Mouse (Mus musculus) liver, adult (tissue): ENCODE data around the gene Stim1.

Source experiments
- GATA4 ChIP-seq: IDR thresholded peaks from 2 replicates; pipeline ENCODE4 v1.6.1; 2014; ENCODE audit warnings: mild to moderate bottlenecking, low read length; ENCODE audit not compliant: insufficient replicate concordance

The Stim1 gene

DNA sequence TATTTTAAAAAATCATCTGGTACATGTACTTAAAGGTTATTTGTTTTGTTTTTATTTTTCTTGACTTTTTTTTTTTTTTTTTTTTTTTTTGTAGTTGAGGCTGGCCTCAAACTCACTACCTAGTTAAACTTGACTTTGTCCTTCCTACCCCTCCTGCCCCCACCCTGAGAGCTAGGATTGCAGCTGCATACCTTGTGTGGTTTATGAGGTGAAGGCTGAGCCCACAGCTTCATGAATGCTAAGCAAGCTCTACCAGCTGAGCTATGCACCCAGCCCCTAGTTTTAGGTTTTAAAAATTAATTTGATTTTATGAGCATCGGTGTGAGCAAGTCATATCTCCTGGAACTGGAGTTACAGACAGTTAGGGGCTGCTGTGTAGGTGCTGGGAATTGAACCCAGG is 7.1 kb upstream of the Stim1 start:
- TF ChIP-seq GATA4, result no peak

DNA sequence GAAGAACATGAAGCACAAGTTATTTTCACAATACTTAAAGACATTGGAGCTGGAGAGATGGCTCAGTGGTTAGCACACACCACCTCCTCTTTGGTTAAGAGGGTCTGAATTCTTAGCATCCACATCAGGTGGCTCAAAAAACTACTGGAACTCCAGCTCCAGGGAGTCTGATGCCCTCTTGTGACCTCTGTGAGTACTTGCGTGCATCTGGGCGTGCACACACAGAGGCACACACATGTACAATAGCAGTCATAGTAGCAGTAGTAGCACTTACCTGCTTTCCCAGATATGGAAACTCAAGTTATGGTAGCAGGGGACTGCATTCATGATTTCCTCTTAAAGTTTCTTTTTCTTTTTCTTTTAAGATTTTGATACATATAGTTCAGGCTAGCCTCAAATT is 4.6 kb upstream of the Stim1 start:
- TF ChIP-seq GATA4, result no peak

DNA sequence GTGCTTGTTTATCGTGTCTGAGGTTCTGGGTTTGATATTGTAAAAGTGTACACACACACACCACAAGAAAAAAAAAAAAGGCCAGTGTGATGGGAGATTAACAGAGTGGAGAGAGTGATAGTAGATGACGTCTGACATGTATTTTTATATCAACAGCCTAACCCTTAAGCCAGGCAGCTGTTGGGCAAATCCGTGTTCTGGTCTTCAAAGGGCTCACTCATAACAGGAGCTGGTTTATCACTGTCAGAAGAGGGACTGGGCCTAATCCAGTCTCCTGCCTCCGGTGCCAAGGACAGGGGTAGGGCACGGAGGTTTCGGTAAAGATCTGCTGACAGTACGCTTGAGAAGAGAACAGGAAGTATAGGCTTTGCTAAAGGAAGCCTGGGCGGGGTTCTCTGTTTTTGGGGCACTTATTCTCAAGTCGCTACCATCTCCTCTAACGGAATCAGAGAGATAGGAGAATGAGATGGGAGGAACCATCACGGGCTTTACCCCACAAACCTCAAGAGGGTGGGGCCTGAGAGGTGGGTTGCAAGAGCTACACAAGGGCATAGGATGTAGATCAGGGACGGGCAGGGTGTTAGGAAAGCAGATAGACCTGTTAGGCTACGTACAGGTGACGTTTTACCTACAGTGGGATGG is 1.1 kb upstream of the Stim1 start:
- TF ChIP-seq GATA4, result no peak

DNA sequence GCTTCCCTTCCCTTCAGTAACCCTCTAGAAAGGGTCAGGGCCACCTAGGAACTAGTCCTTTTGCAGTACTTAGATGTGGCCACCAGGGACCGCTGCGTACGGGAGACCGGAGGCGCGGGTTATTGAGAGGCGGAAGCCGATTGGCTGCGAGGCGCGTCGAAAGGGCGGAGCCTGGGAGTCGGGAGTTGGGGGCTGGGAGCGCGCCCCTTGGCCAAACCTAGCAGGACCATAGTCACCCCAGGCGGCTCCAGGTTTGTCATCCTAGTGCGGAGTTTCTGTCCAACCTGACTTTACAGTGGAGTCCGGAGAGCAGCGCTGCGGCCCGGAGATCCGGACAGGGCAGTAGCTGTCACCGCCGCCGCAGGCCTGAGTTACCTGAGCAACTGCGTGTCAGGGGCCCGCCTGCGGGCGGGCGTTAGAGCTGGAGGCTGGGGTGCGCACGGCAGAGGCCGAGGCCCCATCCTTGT is 460 bp upstream of the Stim1 start:
- no peak for TF ChIP-seq GATA4

DNA sequence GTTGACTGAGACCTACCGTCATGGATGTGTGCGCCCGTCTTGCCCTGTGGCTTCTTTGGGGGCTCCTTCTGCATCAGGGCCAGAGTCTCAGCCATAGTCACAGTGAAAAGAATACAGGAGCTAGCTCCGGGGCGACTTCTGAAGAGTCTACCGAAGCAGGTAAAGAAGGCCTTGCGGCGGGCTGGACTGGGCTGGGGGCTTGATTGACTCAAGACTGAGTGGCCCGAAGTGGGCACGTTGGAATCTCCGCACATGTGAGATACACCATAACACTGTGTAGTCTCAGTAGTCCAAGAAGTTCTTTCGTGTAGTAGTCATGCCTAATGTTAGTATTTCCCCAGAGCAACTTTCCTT is 766 bp downstream of the Stim1 start:
- no peak for TF ChIP-seq GATA4

DNA sequence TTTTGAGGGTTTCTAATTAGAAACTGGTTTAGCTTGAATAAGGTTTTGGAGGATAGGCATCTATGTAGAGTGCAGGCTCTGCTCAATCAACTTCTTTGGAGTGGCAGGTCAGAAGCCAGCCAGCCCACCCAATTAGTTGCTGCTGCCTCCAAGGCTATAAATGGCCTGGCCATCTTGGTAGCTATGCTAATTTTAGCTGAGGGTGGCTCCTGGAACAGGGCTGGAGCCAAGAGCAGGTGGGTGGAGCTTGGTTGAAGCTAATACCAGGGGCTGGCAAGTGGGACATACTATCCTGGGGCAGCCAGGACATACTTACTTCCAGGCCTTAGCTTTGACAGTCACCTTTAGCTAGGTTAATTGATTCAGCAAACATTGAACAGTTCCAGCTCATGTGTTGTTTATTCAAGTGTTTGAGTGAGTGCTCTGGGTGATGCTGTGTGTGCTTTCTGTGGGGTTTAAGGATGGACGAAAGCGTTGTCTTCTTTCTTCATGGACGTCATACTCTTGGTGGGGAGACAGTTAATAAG is 4.9 kb downstream of the Stim1 start:
- TF ChIP-seq GATA4, result no peak

DNA sequence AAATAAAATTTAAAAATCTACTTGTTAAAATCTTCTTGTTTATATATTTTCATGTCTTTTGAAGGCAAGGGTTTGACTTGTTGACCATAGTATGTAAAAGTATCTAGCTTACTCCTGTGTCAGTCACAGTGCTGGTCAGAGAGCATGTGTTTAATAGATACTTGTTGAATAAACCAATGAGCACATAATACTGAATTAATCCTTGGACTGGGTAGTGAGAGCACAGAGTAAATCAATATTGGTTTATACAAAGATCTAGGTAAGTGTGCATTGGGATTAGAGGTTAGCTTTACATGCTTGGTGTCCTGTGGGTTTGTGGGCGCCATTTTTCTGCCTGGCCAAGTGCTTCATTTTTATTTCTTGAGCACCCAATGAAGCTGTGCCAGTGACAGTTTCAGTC is 13.8 kb downstream of the Stim1 start:
- TF ChIP-seq GATA4, result no peak

DNA sequence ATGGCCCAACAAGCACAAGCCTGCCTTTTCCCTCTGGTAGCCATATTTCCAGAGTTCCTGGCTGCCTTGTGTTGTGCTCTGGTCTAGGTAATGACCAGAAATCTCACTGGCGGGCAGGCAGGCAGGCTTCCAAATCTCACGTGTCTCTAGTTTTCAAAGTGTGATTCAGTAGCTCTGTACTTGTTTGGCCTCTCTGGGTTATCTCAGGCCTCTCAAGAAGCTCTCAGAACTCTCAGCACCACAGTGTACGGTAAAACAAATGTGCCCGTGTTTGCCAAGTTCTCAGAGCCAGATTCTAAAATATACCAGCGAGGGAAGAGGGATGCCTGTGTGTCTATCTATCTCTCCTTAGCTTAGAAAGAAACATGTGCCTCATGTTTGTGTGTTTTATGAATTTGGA is 14.7 kb downstream of the Stim1 start:
- no peak for TF ChIP-seq GATA4

DNA sequence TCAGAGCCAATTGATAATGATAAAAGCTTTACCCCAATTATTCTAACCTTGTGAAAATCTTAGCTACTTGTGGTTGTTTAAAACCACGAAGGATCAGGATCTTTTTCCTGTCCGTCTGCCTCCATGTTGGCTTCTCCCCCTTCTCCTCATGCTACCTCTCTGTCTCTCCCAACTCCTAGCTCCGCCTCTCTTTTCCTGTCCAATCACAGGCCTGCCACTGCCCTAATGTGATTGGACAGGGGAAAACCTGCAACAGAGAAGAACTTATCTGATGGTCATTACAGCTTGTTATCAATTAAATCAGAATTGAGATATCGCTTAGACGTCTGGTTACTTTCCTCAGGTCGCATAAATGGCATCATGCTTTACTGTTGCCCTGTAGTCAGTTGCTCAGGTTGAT is 21.9 kb downstream of the Stim1 start:
- TF ChIP-seq GATA4, result no peak

DNA sequence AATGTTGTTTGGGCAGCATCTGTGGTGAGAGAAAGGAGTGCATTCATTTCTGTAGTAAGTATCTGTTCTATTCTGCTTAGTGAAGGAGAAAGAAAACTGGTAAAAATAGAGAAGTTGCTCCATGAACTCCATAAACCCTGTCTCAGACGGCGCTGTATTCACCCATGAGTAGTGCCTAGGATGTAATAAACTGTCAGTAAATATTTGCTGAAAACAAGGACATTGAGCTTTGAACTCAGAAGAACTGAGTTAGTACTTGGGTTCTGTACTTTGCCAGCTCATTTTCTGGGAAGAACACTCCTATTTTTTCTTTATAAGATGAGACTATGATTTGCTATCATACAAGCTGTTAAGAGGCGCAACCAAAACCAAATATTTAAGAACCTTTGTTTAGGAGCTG is 24.6 kb downstream of the Stim1 start:
- no peak for TF ChIP-seq GATA4

DNA sequence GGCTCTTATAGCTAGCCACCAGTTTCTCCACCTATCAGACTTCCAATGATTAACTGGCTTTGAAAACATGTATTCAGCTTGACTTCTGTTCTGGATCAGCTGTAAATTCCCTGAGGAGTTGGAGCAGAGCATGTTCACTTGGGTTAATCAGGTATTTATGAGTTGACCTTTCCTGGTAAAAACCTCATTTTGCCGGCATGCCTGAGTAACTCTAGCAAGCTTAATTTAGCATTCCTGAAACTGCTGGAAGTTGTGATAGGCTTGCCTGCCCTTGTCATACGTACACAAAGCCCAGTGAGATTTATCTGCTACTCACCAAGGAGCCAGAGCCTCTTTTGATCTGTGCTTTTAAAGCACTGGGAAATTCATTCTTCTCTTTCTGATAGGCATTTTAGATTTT is 25.6 kb downstream of the Stim1 start:
- no peak for TF ChIP-seq GATA4

DNA sequence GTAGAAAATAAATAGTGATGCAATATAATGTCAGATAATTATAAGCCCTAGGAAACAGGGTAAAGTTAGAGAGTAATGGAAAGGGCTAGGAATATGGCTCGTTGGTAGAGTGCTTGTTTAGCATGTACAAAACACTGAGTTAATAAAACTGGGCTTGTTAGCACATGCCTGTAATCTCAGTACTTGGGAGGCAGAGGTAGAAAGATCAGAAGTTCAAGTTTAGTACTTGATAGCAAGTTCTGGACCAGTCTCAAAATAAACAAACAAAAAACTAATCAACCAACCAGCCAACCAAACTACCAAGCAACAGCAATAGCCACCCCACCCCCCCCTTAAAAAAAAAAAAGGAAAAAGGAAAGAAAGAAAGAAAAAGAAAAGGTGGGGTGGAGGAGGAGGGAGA is 33.2 kb downstream of the Stim1 start:
- no peak for TF ChIP-seq GATA4

DNA sequence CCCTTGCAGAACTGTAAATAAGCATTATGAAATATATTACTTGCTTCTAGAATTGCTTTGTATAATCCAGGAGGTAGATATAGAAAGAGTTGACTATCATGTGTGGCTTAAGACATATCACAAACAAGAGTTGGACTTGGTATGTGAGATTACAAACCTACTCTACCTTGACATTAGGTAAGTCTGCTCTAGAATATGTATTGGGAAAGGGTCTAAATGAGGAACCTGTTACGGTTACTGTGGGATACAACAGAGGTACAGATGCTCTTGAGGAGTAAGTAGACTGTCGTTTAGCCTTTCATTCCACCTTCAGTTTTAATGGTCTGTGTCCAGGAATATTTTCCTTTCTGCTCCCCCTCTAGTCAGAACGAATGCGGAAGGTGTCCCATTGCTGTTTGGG is 34.9 kb downstream of the Stim1 start:
- no peak for TF ChIP-seq GATA4

DNA sequence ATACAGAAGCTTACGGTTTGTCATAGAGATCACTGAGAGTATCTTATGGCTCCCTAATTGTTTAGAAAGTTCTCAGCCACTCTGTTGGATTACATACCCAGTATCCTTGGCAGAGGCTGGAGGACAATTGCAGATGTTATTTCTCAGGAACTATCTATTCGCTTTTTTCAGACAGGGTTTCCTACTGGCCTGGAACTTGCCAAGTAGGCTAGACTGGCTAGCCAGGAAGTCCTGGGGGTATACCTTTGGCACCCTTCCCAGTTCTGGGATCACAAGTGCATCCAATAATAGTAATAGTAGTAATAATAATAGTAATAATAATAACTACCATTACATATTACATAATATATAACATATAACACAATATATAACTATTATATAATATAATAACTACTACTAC is 38.0 kb downstream of the Stim1 start:
- no peak for TF ChIP-seq GATA4

DNA sequence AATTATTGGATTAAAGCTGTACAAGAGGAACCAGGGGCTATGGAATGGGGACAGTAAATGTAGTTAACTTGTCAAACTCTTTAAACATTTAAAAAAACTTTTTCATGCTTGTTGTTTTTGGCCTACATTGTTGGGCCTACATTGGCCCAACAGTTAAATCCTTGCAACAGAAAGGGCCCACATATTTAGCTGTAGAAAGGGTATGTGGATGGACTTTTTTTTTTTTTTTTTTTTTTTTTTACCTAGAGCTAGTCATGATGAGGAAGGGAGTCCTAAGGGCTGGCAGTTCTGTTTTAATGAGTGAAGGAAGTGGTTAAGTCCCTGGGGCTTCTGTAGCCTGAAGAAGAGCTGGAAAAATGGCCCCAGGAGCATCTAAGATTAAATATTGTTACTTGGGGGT is 42.7 kb downstream of the Stim1 start:
- no peak for TF ChIP-seq GATA4

DNA sequence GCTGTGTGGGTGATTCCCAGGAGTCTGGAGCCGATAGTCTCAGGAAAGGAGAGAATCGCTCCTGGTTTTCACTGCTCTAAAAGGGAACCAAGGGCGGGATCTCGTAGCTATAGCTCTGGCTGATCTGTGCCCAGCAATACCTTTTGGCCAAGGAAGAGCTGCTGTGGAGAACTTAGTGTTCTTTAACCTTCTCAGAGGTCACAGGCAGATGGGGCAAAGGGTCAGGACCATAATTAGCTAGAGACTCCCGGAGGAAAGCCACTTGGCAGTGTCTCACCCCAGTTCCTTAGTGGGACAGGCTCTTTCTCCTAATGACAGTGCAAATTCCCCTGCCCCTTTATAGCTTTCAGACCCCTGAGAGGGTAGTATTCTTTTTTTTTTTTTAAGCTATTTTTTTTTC is 43.2 kb downstream of the Stim1 start:
- no peak for TF ChIP-seq GATA4

DNA sequence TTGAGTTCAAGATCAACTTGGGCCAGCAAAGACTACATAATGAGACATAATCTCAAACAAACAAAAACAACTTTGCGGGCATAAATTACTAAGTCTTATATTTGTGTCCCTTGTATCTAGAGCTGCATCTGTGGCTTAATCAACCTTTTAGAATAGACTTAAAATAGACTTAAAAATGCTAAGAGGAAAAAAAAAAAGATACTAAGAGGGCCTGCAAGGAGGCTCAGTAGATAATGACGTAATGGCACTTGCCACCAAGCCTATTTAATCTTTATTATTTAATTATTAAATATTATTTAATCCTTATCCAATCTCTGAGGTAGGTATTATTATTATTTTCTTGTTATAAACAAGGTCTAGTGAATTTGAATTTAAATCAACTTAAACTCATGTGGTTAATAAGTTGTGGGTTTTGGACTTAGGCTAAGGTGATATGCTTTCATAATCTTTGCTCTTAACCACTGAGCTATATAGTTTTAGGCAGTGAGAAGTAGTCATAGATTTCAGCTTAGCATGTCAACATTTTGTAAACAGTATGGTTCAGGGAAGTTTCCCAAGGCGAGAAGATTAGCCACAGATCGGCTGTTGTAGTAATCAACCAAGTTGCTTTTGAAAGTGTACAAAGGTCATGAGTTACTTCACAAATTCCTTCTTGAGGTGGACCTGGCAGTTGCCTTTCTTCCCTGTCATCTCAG is 45.4 kb downstream of the Stim1 start:
- TF ChIP-seq GATA4, result no peak
